Mouse (Mus musculus) limb, embryonic 11.5 days (tissue): Measurements from ENCODE around the gene Gm7030. TPM values are rescaled to one million over a fixed set of nuclear protein-coding genes. Genes with fewer than 3 reads are reported as not detected.
"Not testable (repeated sequence)": the region's sequence is repeated elsewhere in the genome, so short reads cannot be mapped to it uniquely, and the experiment has no call there.

ENCODE experiments used
- ATAC-seq: fragments of 200-750 bp; cut with Nextera tagmentation; 2 replicates; pipeline ENCODE4 v1.8.0; 2017; ENCODE audit warnings: low read depth; ENCODE audit not compliant: insufficient number of reproducible peaks, low FRiP score, low TSS enrichment
- DNase-seq: peaks from one replicate; pipeline ENCODE4 v3.0.0-alpha.2; 2015; ENCODE audit warnings: low spot score
- H3K27ac ChIP-seq: fragments of 300-500 bp; sonication (generic); replicated peaks from 2 replicates; pipeline ENCODE4 v1.5.1; 2014; ENCODE audit warnings: low read depth, mild to moderate bottlenecking, low read length
- H3K27me3 ChIP-seq: fragments of 300-500 bp; sonication (generic); 2 replicates; pipeline ENCODE4 v1.6.1; 2014; ENCODE audit warnings: mild to moderate bottlenecking, low read length, mixed read lengths; ENCODE audit not compliant: control insufficient read depth, insufficient read depth
- H3K36me3 ChIP-seq: fragments of 300-500 bp; sonication (generic); 2 replicates; pipeline ENCODE4 v1.6.1; 2014; ENCODE audit warnings: mild to moderate bottlenecking, low read length, moderate library complexity, mixed read lengths; ENCODE audit not compliant: control insufficient read depth, insufficient read depth
- H3K4me1 ChIP-seq: fragments of 300-500 bp; sonication (generic); 2 replicates; pipeline ENCODE4 v1.6.1; 2014; ENCODE audit warnings: low read length, mixed read lengths; ENCODE audit not compliant: control insufficient read depth, insufficient read depth
- H3K4me2 ChIP-seq: fragments of 300-500 bp; sonication (generic); 2 replicates; pipeline ENCODE4 v1.6.1; 2014; ENCODE audit warnings: low read depth, mild to moderate bottlenecking, moderate library complexity; ENCODE audit not compliant: severe bottlenecking
- H3K4me3 ChIP-seq: fragments of 300-500 bp; sonication (generic); 2 replicates; pipeline ENCODE4 v1.5.1; 2014; ENCODE audit warnings: low read depth, low read length
- H3K9ac ChIP-seq: fragments of 300-500 bp; sonication (generic); 2 replicates; pipeline ENCODE4 v1.6.1; 2014; ENCODE audit warnings: mild to moderate bottlenecking, low read length
- H3K9me3 ChIP-seq: fragments of 300-500 bp; sonication (generic); 2 replicates; pipeline ENCODE4 v1.6.1; 2016; ENCODE audit warnings: low read length; ENCODE audit not compliant: control insufficient read depth
- WGBS: fragments of 180-500 bp; shearing (Covaris S2); extraction: QIAGEN DNeasy Blood & Tissue Kit; methylation state at CpG from one replicate; pipeline ENCODE4 v1.1.7; 2014; 5-methylcytosine and 5-hydroxymethylcytosine counted together
- polyA plus RNA-seq: library from polyadenylated mRNA; unstranded; fragments of >200 nt; fragmentation: Nextera tagmentation; extraction: Ambion mirVana; gene quantifications from 2 replicates; pipeline ENCODE4 v1.2.1, GENCODE M21; 2014

Gm7030 gene
- polyA plus RNA-seq, 1 experiment from 2014 or later = not detected

DNA sequence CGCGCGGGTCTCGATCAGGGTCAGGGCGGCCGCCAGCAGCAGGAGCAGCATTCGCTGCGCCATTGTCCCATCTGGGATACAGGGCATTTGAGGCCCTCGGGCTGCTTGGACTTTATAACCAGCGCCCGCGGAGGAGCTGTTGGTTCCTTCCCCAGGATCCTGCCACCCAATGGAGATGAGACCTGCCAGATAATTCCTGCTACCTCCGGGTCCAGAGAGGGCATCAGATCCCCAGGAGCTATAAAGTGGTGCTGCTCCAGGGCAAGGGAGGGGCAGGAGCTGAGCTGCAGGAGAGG is 16.6 kb upstream of the Gm7030 start:
- H3K4me1 ChIP-seq, H3K4me3 ChIP-seq, H3K9me3 ChIP-seq, H3K9ac ChIP-seq, DNase-seq, H3K27ac ChIP-seq, ATAC-seq, H3K36me3 ChIP-seq: not testable (repeated sequence)
- Histone ChIP-seq H3K27me3 (peaks cover 31% of the 10 kb centered on the region), H3K4me2 (0 out of 2 replicates have a peak overlapping the region, but pooled peaks have one; percentile 31)
- 1% methylated on average over 13 of the region's 13 CpGs for WGBS

DNA sequence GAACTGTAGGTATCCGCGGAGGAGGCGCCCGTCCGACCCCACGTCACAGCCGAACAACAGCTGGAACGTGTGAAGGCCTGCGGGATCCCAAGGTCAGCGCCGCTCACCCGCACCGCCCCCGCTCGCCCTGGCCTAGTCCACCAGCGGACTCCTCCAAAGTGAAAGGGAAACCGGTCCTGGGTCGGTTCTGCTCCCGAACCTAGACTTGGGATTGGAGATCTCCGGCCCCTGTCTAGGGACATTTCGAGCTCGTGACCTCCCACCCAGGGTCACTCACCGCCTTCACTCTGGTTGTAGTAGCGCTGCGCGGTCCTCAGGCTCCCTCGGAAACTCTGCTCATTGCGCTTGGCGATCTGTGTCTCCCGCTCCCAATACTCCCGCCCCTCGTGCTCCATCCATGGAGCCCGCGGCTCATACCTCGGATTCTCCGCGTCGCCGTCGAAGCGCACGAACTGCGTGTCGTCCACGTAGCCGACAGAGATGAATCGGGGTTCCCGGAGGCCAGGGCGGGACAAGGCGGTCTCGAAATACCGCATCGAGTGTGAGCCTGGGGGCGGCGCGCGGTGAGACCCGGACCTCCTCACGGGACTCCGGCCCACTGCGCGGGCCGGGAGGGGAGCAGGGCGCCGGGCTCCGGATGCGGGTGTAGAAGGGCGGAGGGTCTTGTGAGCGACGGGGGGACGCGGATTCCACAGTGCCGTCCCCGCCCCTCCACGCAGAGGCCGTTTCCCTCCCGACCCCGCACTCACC is 16.1 kb upstream of the Gm7030 start:
- H3K4me2 ChIP-seq = peak overlapping the region; percentile 31
- WGBS = 1% methylated on average over 72 of the region's 78 CpGs
- H3K9me3 ChIP-seq = no peaks in the 10 kb centered on the region
- DNase-seq = peak; percentile 40
- no peaks in the 10 kb centered on the region for H3K4me1 ChIP-seq
- peaks cover 31% of the 10 kb centered on the region for H3K27me3 ChIP-seq
- H3K27ac ChIP-seq = no peak overlapping the region
- no peak overlapping the region for H3K9ac ChIP-seq
- H3K36me3 ChIP-seq = no peaks in the 10 kb centered on the region
- ATAC-seq = no peak
- peak overlapping the region; percentile 14; the same call in 1 of the 2 replicates for H3K4me3 ChIP-seq

DNA sequence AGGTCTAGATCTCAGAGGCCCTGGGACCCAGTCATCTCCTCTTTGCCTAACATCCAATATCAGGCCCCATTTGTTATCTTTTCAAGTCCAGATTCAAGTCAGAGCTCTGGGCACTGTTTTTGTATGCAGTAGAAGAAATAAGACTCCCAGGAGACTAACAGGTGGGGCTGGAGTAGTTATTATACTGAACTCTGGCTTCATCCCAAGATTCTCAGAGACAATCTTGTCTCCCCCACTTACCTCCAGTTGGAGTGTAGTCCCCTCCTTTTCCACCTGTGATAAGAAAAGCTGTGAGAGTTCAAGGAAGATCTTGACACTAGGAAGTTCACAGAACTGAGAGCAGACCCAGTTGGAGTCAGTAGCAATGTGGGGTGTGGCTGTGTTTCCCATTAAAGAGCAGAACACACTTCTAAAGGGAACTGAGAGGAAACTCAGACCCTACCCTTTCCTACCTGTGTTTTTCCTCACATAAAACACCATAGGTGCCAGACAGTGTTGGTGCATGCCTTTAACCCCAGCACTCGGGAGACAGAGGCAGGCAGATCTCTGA is 7.1 kb upstream of the Gm7030 start:
- not testable (repeated sequence) for H3K27me3 ChIP-seq, H3K4me1 ChIP-seq, H3K4me3 ChIP-seq, H3K36me3 ChIP-seq, ATAC-seq, DNase-seq, H3K9me3 ChIP-seq, H3K27ac ChIP-seq, H3K4me2 ChIP-seq, H3K9ac ChIP-seq
- 85% methylated on average over 1 of the region's 1 CpGs for WGBS

DNA sequence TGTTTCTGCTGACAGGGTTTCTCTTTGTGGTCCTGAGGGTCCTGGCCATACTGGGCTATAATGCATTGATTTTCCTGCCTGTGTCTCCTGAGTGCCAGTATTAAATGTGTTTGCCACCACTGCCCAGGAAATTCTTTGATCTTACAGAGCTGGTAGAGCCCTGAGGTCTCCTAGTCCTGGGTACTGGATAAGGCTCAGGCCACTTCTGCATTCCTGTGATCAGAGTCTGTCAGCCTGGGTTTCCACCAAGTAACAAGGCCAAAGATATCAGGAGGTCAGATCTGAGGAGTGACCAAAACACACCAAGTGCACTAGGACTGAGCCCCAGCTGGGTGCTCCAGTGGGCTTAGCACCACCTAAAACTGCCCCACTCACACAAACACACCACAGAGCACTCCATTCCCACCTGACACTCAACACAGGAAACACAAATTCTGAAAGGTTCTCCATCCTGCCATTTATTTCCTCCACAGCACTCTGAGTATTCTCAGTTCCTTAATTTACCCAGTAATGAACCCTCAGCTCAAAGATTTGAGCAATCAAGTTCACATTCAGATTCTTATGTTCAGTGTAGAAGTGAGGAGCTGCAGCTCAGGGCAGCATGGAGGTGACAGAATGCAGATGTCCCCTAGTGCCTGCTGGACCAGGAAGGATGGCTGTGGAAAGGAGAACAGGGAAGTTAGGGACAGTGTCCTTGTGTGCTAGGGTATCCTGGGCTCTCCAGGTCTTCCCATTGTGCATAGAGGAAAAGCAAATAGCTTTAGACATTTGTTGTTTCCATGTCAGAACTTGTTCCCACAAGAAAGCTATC is 6.4 kb upstream of the Gm7030 start:
- not testable (repeated sequence) for H3K4me2 ChIP-seq, H3K27me3 ChIP-seq, DNase-seq, H3K36me3 ChIP-seq, H3K9ac ChIP-seq, H3K27ac ChIP-seq, H3K4me1 ChIP-seq, H3K9me3 ChIP-seq, ATAC-seq, H3K4me3 ChIP-seq

DNA sequence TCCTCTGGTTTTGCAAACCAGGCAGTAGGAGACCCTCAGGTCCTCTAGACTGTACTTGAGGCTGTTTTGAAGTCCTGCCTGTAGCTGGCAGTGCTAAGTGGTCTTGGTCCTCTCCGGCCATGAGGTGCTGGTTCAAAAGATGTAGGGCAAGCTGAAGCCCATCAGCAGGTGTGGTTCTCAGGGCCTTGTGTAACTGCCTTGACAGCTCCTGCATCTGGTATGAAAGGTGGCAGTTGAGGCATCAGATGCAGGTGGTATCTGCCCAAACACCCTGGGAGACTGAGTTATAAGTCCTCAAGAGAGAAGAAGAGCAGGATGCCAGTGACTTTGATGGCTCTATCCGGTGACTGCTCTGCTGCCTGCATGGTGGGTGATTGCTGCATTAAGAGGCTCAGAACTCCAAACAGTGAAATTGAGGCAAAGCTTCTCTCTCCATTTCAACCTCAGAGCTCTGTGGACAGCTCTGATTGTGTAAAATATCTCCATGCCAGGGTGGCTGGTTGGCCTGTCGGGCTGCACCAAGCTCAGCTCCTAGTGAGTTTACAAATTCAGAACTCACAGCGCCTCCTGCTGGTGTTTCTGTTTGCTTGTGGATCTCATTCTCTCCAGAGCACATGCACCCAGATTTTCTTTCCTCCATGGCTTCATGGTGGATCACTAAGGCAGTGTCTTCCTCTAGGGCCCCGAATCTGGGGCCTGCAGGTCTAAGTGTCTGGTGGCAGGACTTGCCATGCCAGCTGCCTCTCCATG is 2.5 kb upstream of the Gm7030 start:
- WGBS = 69% methylated on average over 5 of the region's 5 CpGs
- Histone ChIP-seq H3K27ac (no peak overlapping the region), H3K36me3 (no peaks in the 10 kb centered on the region), H3K4me2 (no peak overlapping the region), H3K27me3 (no peaks in the 10 kb centered on the region; the same call in 1 of the 2 replicates), H3K9ac (no peak overlapping the region), H3K4me1 (no peaks in the 10 kb centered on the region), H3K9me3 (no peaks in the 10 kb centered on the region), H3K4me3 (no peak overlapping the region)
- ATAC-seq (no peak), DNase-seq (no peak)

DNA sequence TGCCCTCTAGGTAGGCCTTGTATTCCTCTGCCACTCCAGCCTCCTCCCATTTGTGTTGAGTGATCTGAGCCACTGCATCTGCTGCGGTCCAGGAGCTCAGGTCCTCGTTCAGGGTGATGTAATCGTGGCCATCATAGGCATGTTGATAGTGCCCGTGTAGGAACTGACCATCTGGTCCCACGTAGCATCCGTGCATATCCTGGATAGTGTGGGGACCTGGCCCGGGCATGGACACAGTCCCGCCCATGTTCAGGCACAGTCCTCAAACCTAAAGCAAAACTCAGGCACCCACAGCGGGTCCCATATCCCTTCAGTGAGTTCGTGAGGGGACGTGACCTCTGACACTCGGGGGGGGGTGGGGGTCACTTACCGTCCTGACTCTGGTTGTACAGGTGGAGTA is 700 bp downstream of the Gm7030 start:
- H3K4me2 ChIP-seq, H3K27ac ChIP-seq, H3K9ac ChIP-seq, H3K9me3 ChIP-seq, H3K36me3 ChIP-seq, ATAC-seq, H3K4me3 ChIP-seq, H3K4me1 ChIP-seq, DNase-seq, H3K27me3 ChIP-seq: not testable (repeated sequence)
- WGBS = 61% methylated on average over 11 of the region's 13 CpGs

DNA sequence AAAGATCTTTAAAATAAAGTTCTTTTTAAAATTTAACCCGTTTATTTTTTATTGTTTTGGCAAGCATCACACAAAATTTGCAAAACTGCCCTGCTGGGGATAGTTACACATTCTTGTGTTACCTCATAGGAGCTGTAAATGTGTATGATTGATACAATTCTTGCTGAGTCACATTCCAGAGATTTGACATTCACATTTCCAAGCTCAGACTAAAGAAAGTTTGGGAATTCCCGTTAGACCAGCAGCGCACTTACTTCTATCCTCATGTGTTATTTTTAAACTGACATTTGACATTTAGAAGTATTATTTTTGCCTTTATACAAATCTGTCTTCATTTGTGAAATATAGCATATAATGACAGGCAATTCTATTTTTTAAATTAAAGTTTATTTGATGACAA is 5.1 kb downstream of the Gm7030 start:
- H3K27ac ChIP-seq, H3K9ac ChIP-seq, ATAC-seq, H3K4me3 ChIP-seq, H3K4me2 ChIP-seq, H3K4me1 ChIP-seq, DNase-seq, H3K9me3 ChIP-seq, H3K36me3 ChIP-seq: not testable (repeated sequence)
- H3K27me3 ChIP-seq = peaks cover 16% of the 10 kb centered on the region
- 80% methylated on average over 3 of the region's 3 CpGs for WGBS

DNA sequence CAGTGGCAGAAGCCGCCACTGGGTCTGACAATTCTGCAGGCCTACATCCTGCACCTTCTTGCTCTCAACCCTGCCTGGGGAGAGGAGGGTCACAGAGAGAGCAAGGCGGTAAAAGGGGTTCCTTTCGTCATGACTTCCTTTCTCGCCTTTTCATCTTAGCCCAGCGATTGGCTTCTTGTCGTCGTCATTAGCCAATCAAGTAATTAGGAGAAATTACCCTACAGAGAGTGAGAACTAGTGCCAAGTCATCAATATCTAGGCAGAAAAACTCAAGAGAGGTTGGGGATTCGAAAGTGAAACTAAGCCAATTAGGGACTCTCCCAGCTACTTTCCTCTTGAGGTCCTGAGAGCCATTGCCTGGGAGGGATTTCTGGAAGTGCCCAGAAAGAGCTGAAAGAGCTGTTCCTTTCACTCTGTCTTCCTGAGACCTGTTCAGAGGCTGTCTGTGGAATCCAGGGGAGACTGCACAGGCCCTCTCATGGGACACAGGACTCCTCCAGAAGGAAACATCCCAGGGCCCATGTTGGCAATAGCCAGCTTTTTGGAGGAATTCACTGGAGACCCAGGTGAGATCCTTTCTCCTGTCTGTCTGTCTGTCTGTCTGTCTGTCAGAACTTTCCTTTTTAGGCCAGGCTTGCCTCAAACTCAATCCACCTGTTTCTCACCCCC is 7.7 kb downstream of the Gm7030 start, which contains the start of gene Gm19684:
TSS of gene Gm19684 (plus strand) at position 327 of the 669 bp plus-strand sequence.
- not testable (repeated sequence) for H3K27ac ChIP-seq, H3K9ac ChIP-seq, H3K4me2 ChIP-seq, DNase-seq, H3K4me1 ChIP-seq, H3K36me3 ChIP-seq, H3K4me3 ChIP-seq, ATAC-seq, H3K9me3 ChIP-seq
- WGBS = 3% methylated on average over 8 of the region's 8 CpGs
- peaks cover 16% of the 10 kb centered on the region for H3K27me3 ChIP-seq
